Mouse (Mus musculus) myocyte (in vitro differentiated cells): ENCODE measurements around the gene Crtc2. TPM values are rescaled to one million over a fixed set of nuclear protein-coding genes. Genes with fewer than 3 reads are reported as not detected.

Experiments used
- H3K27me3 ChIP-seq: one replicate; pipeline ENCODE4 v1.6.1; 2011; ENCODE audit not compliant: control insufficient read depth, insufficient read depth, insufficient read length
- H3K36me3 ChIP-seq: one replicate; pipeline ENCODE4 v1.6.1; 2011; ENCODE audit not compliant: control insufficient read depth, insufficient read depth
- H3K4me2 ChIP-seq: one replicate; pipeline ENCODE4 v1.6.1; 2011; ENCODE audit warnings: low read depth, control low read depth
- H3K4me3 ChIP-seq: one replicate; pipeline ENCODE4 v1.5.1; 2011; ENCODE audit warnings: mild to moderate bottlenecking, control low read depth, moderate library complexity
- H3K79me2 ChIP-seq: one replicate; pipeline ENCODE4 v1.6.1; 2011; ENCODE audit not compliant: control insufficient read depth, insufficient read depth
- H3ac ChIP-seq: one replicate; pipeline ENCODE4 v1.6.1; 2011; ENCODE audit not compliant: control insufficient read depth, insufficient read length
- CEBPB ChIP-seq: IDR thresholded peaks from 2 replicates; pipeline ENCODE4 v1.6.1; 2011; ENCODE audit warnings: mild to moderate bottlenecking, moderate library complexity; ENCODE audit not compliant: poor library complexity, insufficient read depth, severe bottlenecking
- E2F4 ChIP-seq: IDR thresholded peaks from one replicate; pipeline ENCODE4 v1.6.1; 2011; ENCODE audit warnings: mild to moderate bottlenecking, control low read depth, moderate library complexity; ENCODE audit not compliant: insufficient read depth
- MAX ChIP-seq: IDR thresholded peaks from one replicate; pipeline ENCODE4 v1.6.1; 2011; ENCODE audit warnings: low read depth, mild to moderate bottlenecking, control low read depth
- MYOD1 ChIP-seq, 3 experiments: IDR thresholded peaks; one replicate each; pipeline ENCODE4 v1.6.1; 2011; ENCODE audit warnings: control low read depth in 2 of 3, low read depth in 2 of 3, mild to moderate bottlenecking in 2 of 3, moderate library complexity in 1 of 3; ENCODE audit not compliant: insufficient read length in 2 of 3, control insufficient read depth in 1 of 3
- MYOG ChIP-seq, 3 experiments: IDR thresholded peaks; one replicate each; pipeline ENCODE4 v1.6.1; 2011; ENCODE audit warnings: control low read depth in 2 of 3, low read depth in 2 of 3, mild to moderate bottlenecking in 2 of 3; ENCODE audit not compliant: insufficient read length in 2 of 3, control insufficient read depth in 1 of 3, insufficient read depth in 1 of 3
- POLR2A ChIP-seq: IDR thresholded peaks from one replicate; pipeline ENCODE4 v1.6.1; 2011; ENCODE audit warnings: low read depth, mild to moderate bottlenecking, control low read depth, moderate library complexity; ENCODE audit not compliant: insufficient read length
- POLR2AphosphoS2 ChIP-seq: IDR thresholded peaks from one replicate; pipeline ENCODE4 v1.6.1; 2011; ENCODE audit warnings: low read depth, control low read depth; ENCODE audit not compliant: insufficient read length
- REST ChIP-seq: IDR thresholded peaks from one replicate; pipeline ENCODE4 v1.6.1; 2011; ENCODE audit warnings: mild to moderate bottlenecking, control low read depth, moderate library complexity; ENCODE audit not compliant: insufficient read depth, insufficient read length
- SRF ChIP-seq: IDR thresholded peaks from one replicate; pipeline ENCODE4 v1.6.1; 2011; ENCODE audit warnings: low read depth; ENCODE audit not compliant: control insufficient read depth, insufficient read length
- TCF12 ChIP-seq: IDR thresholded peaks from one replicate; pipeline ENCODE4 v1.6.1; 2011; ENCODE audit warnings: mild to moderate bottlenecking, control low read depth; ENCODE audit not compliant: poor library complexity, insufficient read depth, severe bottlenecking
- TCF3 ChIP-seq: IDR thresholded peaks from one replicate; pipeline ENCODE4 v1.6.1; 2011; ENCODE audit warnings: low read depth, control low read depth; ENCODE audit not compliant: insufficient read length
- USF1 ChIP-seq: IDR thresholded peaks from one replicate; pipeline ENCODE4 v1.6.1; 2011; ENCODE audit warnings: low read depth, mild to moderate bottlenecking, control low read depth, moderate library complexity
- polyA plus RNA-seq: library from polyadenylated mRNA; unstranded; fragments of >200 nt; fragmentation: generic; extraction: Trizol; gene quantifications from one replicate; pipeline ENCODE4 v1.2.1, GENCODE M21; 2012; ENCODE audit warnings: missing spikeins

Gene Crtc2
- polyA plus RNA-seq, 1 experiment = 19.9 TPM

- no peaks in the 10 kb centered on the region for H3K79me2 ChIP-seq
- H3ac ChIP-seq = no peak overlapping the region
- no peaks in the 10 kb centered on the region for H3K36me3 ChIP-seq
- no peaks in the 10 kb centered on the region for H3K27me3 ChIP-seq
- TF ChIP-seq MYOD1 (IDR thresholded peaks at IDR 0.05; ENCODE audit: control insufficient read depth in 1 of 3, insufficient read length in 2 of 3, low read depth in 2 of 3) (no peak), E2F4 (no peak), SRF (no peak), TCF12 (no peak), POLR2A (no peak), USF1 (no peak), POLR2AphosphoS2 (no peak), MAX (no peak), MYOG (IDR thresholded peaks at IDR 0.05; ENCODE audit: control insufficient read depth in 1 of 3, insufficient read depth in 1 of 3, insufficient read length in 2 of 3, low read depth in 2 of 3) (no peak), TCF3 (no peak)
- no peak overlapping the region for H3K4me2 ChIP-seq
- H3K4me3 ChIP-seq = no peak overlapping the region
Measured at GRCm38 (mm10) chr3:90241669-90242358, 12.1 kb upstream of the Crtc2 start.

- H3K79me2 ChIP-seq = peaks cover 1% of the 10 kb centered on the region
- no peak within 1 kb of the TSS for H3ac ChIP-seq
- no peaks in the 10 kb centered on the region for H3K36me3 ChIP-seq
- H3K4me2 ChIP-seq = no peak within 1 kb of the TSS
- no peak within 1 kb of the TSS for H3K4me3 ChIP-seq
- TF ChIP-seq TCF12 (no peak), MYOD1 (IDR thresholded peaks at IDR 0.05; ENCODE audit: control insufficient read depth in 1 of 3, insufficient read length in 2 of 3, low read depth in 2 of 3) (no peak), SRF (no peak), MYOG (IDR thresholded peaks at IDR 0.05; ENCODE audit: control insufficient read depth in 1 of 3, insufficient read depth in 1 of 3, insufficient read length in 2 of 3, low read depth in 2 of 3) (no peak), TCF3 (no peak), REST (no peak), MAX (no peak), CEBPB (no peak), E2F4 (no peak), USF1 (no peak), POLR2AphosphoS2 (no peak), POLR2A (no peak)
- H3K27me3 ChIP-seq = no peaks in the 10 kb centered on the region
Measured at GRCm38 (mm10) chr3:90242984-90243775, 10.8 kb upstream of the Crtc2 start, which contains the start of gene Creb3l4. TSS of gene Creb3l4 (minus strand) at chr3:90243512.

GRCm38 (mm10) chr3:90245406-90245805, 8.6 kb upstream of the Crtc2 start:
- H3K79me2 ChIP-seq = peaks cover 13% of the 10 kb centered on the region
- TF ChIP-seq MYOD1 (IDR thresholded peaks at IDR 0.05; ENCODE audit: control insufficient read depth in 1 of 3, insufficient read length in 2 of 3, low read depth in 2 of 3) = no peak
- H3K4me2 ChIP-seq = peak overlapping the region; percentile 46
- no peak overlapping the region for H3K4me3 ChIP-seq
- H3K36me3 ChIP-seq = peaks cover 6% of the 10 kb centered on the region
- H3ac ChIP-seq = no peak overlapping the region
- H3K27me3 ChIP-seq = no peaks in the 10 kb centered on the region

DNA sequence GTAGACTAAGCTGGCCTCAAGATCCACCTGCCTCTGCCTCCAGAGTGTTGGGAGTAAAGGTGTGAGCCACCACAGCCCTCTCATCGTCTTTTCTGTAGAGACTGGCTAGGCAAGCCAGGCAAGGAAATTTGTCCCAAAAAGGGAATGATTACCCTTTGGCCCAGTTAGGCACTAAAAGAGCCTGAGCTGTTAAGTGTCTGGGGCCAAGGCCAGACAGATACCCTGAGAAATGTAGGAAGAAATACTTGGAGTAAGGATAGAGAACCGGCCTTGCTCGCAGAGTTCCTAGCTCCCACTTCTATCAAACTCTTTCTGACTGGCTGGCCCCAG, 6.4 kb upstream of the Crtc2 start:
- peak overlapping the region; percentile 79 for H3K4me2 ChIP-seq
- H3K4me3 ChIP-seq = peak overlapping the region; percentile 85
- H3K27me3 ChIP-seq = no peaks in the 10 kb centered on the region
- no peak for TF ChIP-seq E2F4
- no peak for TF ChIP-seq POLR2AphosphoS2
- peaks cover 9% of the 10 kb centered on the region for H3K36me3 ChIP-seq
- H3K79me2 ChIP-seq = peaks cover 13% of the 10 kb centered on the region
- peak overlapping the region; percentile 7 for H3ac ChIP-seq

DNA sequence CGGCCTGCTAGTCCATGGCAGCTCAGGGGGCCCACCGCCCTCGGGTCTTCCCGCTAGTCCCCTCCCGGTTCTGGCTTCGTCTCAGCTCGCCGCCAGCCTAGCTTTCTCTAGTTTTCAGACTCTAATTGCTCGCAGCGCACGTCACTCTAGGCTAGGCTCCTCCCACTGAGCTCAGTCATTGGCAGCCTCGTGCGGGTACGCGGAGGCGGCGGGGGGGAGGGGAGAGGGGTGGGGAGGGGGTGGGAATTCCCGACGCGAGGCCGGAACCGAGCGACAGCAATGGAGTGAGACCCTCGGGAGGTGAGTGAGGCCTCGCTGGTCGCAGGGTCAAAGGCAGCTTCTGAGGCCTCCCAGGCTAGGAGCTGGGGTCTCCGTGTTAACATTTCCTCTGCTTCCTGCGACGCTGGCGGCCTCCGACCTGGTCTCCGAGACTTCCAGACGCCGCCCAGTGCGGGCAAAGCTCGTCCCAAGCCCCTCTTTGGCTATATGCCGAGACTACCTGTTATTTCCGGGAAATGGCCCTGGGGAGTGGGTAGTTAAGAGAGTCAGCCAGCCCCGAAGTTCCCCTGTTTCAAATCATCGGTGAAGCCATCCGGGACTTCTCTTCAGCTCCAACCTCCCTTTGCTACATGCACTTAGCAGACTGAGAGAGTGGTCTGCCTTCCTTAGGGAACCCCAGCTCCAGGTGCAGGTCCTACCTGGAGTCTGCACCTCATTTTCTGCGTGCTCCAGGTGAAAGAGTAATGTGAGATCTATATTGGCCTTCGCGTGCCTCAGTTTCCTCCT, 5.8 kb upstream of the Crtc2 start, which contains the start of gene Slc39a1:
Slc39a1 (plus strand) TSS at position 213 of the 786 bp plus-strand sequence.
- Histone ChIP-seq H3K27me3 (no peaks in the 10 kb centered on the region), H3K36me3 (peaks cover 9% of the 10 kb centered on the region), H3ac (peak within 1 kb of the TSS; percentile 7), H3K79me2 (peaks cover 13% of the 10 kb centered on the region), H3K4me2 (peak within 1 kb of the TSS; percentile 79), H3K4me3 (peak within 1 kb of the TSS; percentile 85)
- TF ChIP-seq CEBPB = no peak
- no peak for TF ChIP-seq TCF3
- peak; percentile 70 for TF ChIP-seq POLR2AphosphoS2
- no peak for TF ChIP-seq MAX
- TF ChIP-seq MYOG (IDR thresholded peaks at IDR 0.05; ENCODE audit: control insufficient read depth in 1 of 3, insufficient read depth in 1 of 3, insufficient read length in 2 of 3, low read depth in 2 of 3) = no peak
- TF ChIP-seq REST = no peak
- peak; percentile 66 for TF ChIP-seq POLR2A
- TF ChIP-seq E2F4 = no peak
- TF ChIP-seq SRF = no peak
- TF ChIP-seq USF1 = no peak
- TF ChIP-seq MYOD1 (IDR thresholded peaks at IDR 0.05; ENCODE audit: control insufficient read depth in 1 of 3, insufficient read length in 2 of 3, low read depth in 2 of 3) = no peak
- no peak for TF ChIP-seq TCF12
